Mouse (Mus musculus) brain, embryonic 14.5 days (tissue): Measurements from ENCODE around the gene Gm13889. TPM values are rescaled to one million over a fixed set of nuclear protein-coding genes. Genes with fewer than 3 reads are reported as not detected.

Experiments
- DNase-seq: peaks from one replicate; pipeline ENCODE4 v3.0.0-alpha.2; 2011; ENCODE audit warnings: low read depth
- CTCF ChIP-seq: fragments of 200-500 bp; IDR thresholded peaks from 2 replicates; pipeline ENCODE4 v1.5.1; 2012; ENCODE audit warnings: inconsistent platforms, mild to moderate bottlenecking, moderate library complexity, borderline replicate concordance; ENCODE audit not compliant: insufficient read depth, insufficient read length; ENCODE audit errors: extremely low read depth
- POLR2A ChIP-seq: fragments of 200-500 bp; IDR thresholded peaks from 2 replicates; pipeline ENCODE4 v1.6.1; 2012; ENCODE audit warnings: mild to moderate bottlenecking, inconsistent platforms, borderline replicate concordance; ENCODE audit not compliant: poor library complexity, insufficient read depth, insufficient read length, severe bottlenecking; ENCODE audit errors: extremely low read depth
- polyA plus RNA-seq: library from polyadenylated mRNA; depleted of rRNA; stranded (reverse); fragments of >200 nt; gene quantifications from 2 replicates; pipeline ENCODE4 v1.2.3, GENCODE M21; 2012; rRNA removed

Gene Gm13889
- polyA plus RNA-seq, 1 experiment = 26.7 TPM

- DNase-seq = peak; percentile 76
- TF ChIP-seq CTCF = no peak
- TF ChIP-seq POLR2A = no peak
Observed at GRCm38 (mm10) chr2:93911942-93912341, 45.1 kb downstream of the Gm13889 start.

GRCm38 (mm10) chr2:93909716-93910115, 47.3 kb downstream of the Gm13889 start:
- TF ChIP-seq CTCF (no peak), POLR2A (no peak)
- peak; percentile 24 for DNase-seq

GRCm38 (mm10) chr2:93907519-93908294, 49.3 kb downstream of the Gm13889 start:
- DNase-seq = peak; percentile 66
- TF ChIP-seq POLR2A (no peak), CTCF (no peak)

GRCm38 (mm10) chr2:93906316-93906715, 50.7 kb downstream of the Gm13889 start:
- no peak for TF ChIP-seq POLR2A
- no peak for TF ChIP-seq CTCF
- DNase-seq = no peak

Other genes starting within 250 kb of the Gm13889 start
- gene Ext2, start 134.6 kb downstream of the Gm13889 start, polyA plus RNA-seq = 36.3 and 49.9 TPM in 2 replicates
- 22.2 and 27.3 TPM in 2 replicates for gene Accs, start 107.3 kb downstream of the Gm13889 start, polyA plus RNA-seq
- 0.38 and 0.39 TPM in 2 replicates for gene Accsl, start 88.0 kb downstream of the Gm13889 start, polyA plus RNA-seq
- gene Gm27027, start 39.2 kb upstream of the Gm13889 start, polyA plus RNA-seq = 0.16 TPM in 1 of 2 replicates, not detected in the other
- gene Alkbh3, start 53.6 kb upstream of the Gm13889 start, polyA plus RNA-seq = 54.7 and 64.8 TPM in 2 replicates
- 72.2 and 76.9 TPM in 2 replicates for gene Hsd17b12, start 200.8 kb upstream of the Gm13889 start, polyA plus RNA-seq